Mouse (Mus musculus) hindbrain, embryonic 11.5 days (tissue): Measurements from ENCODE around the gene Slc29a1. TPM values are rescaled to one million over a fixed set of nuclear protein-coding genes. Genes with fewer than 3 reads are reported as not detected.

Experiments used
- ATAC-seq: fragments of 200-750 bp; cut with Nextera tagmentation; 2 replicates; pipeline ENCODE4 v1.8.0; 2017; ENCODE audit warnings: mild to moderate bottlenecking, moderate TSS enrichment, moderate library complexity; ENCODE audit not compliant: low FRiP score
- DNase-seq: peaks from one replicate; pipeline ENCODE4 v3.0.0-alpha.2; 2015; ENCODE audit warnings: low spot score
- H3K27ac ChIP-seq: fragments of 300-500 bp; sonication (generic); 2 replicates; pipeline ENCODE4 v1.5.1; 2014; ENCODE audit warnings: mild to moderate bottlenecking, low read depth, low read length
- H3K27me3 ChIP-seq: fragments of 300-500 bp; sonication (generic); 2 replicates; pipeline ENCODE4 v1.6.1; 2014; ENCODE audit warnings: mild to moderate bottlenecking, low read length, moderate library complexity, mixed read lengths; ENCODE audit not compliant: control insufficient read depth, insufficient read depth
- H3K36me3 ChIP-seq: fragments of 300-500 bp; sonication (generic); 2 replicates; pipeline ENCODE4 v1.6.1; 2014; ENCODE audit warnings: mild to moderate bottlenecking, low read length, moderate library complexity, mixed read lengths; ENCODE audit not compliant: control insufficient read depth, insufficient read depth
- H3K4me1 ChIP-seq: fragments of 300-500 bp; sonication (generic); replicated peaks from 2 replicates; pipeline ENCODE4 v1.6.1; 2014; ENCODE audit warnings: low read length, mixed read lengths; ENCODE audit not compliant: control insufficient read depth, insufficient read depth
- H3K4me2 ChIP-seq: fragments of 300-500 bp; sonication (generic); replicated peaks from 2 replicates; pipeline ENCODE4 v1.6.1; 2014; ENCODE audit warnings: mild to moderate bottlenecking, low read depth, low read length
- H3K4me3 ChIP-seq: fragments of 300-500 bp; sonication (generic); 2 replicates; pipeline ENCODE4 v1.5.1; 2014; ENCODE audit warnings: low read depth, low read length
- H3K9ac ChIP-seq: fragments of 300-500 bp; sonication (generic); 2 replicates; pipeline ENCODE4 v1.6.1; 2014; ENCODE audit warnings: low read depth, low read length
- H3K9me3 ChIP-seq: fragments of 300-500 bp; sonication (generic); 2 replicates; pipeline ENCODE4 v1.6.1; 2016; ENCODE audit warnings: low read length; ENCODE audit not compliant: control insufficient read depth
- WGBS: fragments of 180-500 bp; shearing (Covaris S2); extraction: QIAGEN DNeasy Blood & Tissue Kit; methylation state at CpG from one replicate; pipeline ENCODE4 v1.1.7; 2014; 5-methylcytosine and 5-hydroxymethylcytosine counted together
- polyA plus RNA-seq: library from polyadenylated mRNA; unstranded; fragments of >200 nt; fragmentation: Nextera tagmentation; extraction: Ambion mirVana; gene quantifications from 2 replicates; pipeline ENCODE4 v1.2.1, GENCODE M21; 2014

Gene Slc29a1
- polyA plus RNA-seq, 1 experiment from 2014 or later: 48.0 TPM

- ATAC-seq: no peak
- DNase-seq: no peak
- Histone ChIP-seq H3K27me3 (peaks cover 11% of the 10 kb centered on the region), H3K36me3 (no peaks in the 10 kb centered on the region), H3K27ac (no peak overlapping the region), H3K4me2 (no peak overlapping the region), H3K4me3 (no peak overlapping the region), H3K4me1 (peaks cover 5% of the 10 kb centered on the region; the same call in 1 of the 2 replicates), H3K9ac (no peak overlapping the region), H3K9me3 (no peaks in the 10 kb centered on the region)
- WGBS: 84% methylated on average over 3 of the region's 3 CpGs
These were observed 3.6 kb upstream of the Slc29a1 start for GRCm38 (mm10) chr17:45602984-45603383.

GRCm38 (mm10) chr17:45601877-45602304 lies 2.5 kb upstream of the Slc29a1 start, which contains the start of gene Mymx:
Gene Mymx, minus strand, starts transcription at chr17:45602102.
- H3K4me3 ChIP-seq: no peak within 1 kb of the TSS
- peak; percentile 41; the same call in 1 of the 2 replicates for ATAC-seq

GRCm38 (mm10) chr17:45601325-45601724 lies 1.9 kb upstream of the Slc29a1 start:
- no peaks in the 10 kb centered on the region for H3K36me3 ChIP-seq
- no peaks in the 10 kb centered on the region for H3K9me3 ChIP-seq
- H3K9ac ChIP-seq: 0 out of 2 replicates have a peak overlapping the region, but pooled peaks have one; percentile 20
- no peak for ATAC-seq
- peaks cover 7% of the 10 kb centered on the region; the same call in 1 of the 2 replicates for H3K4me1 ChIP-seq
- H3K4me3 ChIP-seq: no peak overlapping the region
- peaks cover 13% of the 10 kb centered on the region for H3K27me3 ChIP-seq
- no peak overlapping the region; the same call in 1 of the 2 replicates for H3K4me2 ChIP-seq
- H3K27ac ChIP-seq: no peak overlapping the region
- DNase-seq: peak; percentile 37
- 11% methylated on average over 22 of the region's 22 CpGs for WGBS

More at GRCm38 (mm10) chr17:45601877-45602304, 2.5 kb upstream of the Slc29a1 start, which contains the start of gene Mymx:
- Histone ChIP-seq H3K36me3 (no peaks in the 10 kb centered on the region), H3K4me1 (peaks cover 5% of the 10 kb centered on the region; the same call in 1 of the 2 replicates), H3K9me3 (no peaks in the 10 kb centered on the region), H3K27ac (no peak within 1 kb of the TSS), H3K27me3 (peaks cover 11% of the 10 kb centered on the region), H3K9ac (0 out of 2 replicates have a peak within 1 kb of the TSS, but pooled peaks have one; percentile 20), H3K4me2 (no peak within 1 kb of the TSS; the same call in 1 of the 2 replicates)
- peak; percentile 40 for DNase-seq
- WGBS: 27% methylated on average over 6 of the region's 6 CpGs

- no peaks in the 10 kb centered on the region for H3K9me3 ChIP-seq
- peaks cover 11% of the 10 kb centered on the region for H3K4me1 ChIP-seq
- H3K4me3 ChIP-seq: no peak overlapping the region
- 53% methylated on average over 8 of the region's 8 CpGs for WGBS
- H3K27ac ChIP-seq: no peak overlapping the region
- no peak overlapping the region for H3K9ac ChIP-seq
- DNase-seq (peak; percentile 12), ATAC-seq (no peak)
- no peak overlapping the region for H3K4me2 ChIP-seq
- H3K27me3 ChIP-seq: peaks cover 15% of the 10 kb centered on the region
- H3K36me3 ChIP-seq: no peaks in the 10 kb centered on the region
These were observed 861 bp upstream of the Slc29a1 start for GRCm38 (mm10) chr17:45600267-45600666.

- Histone ChIP-seq H3K9ac (no peak overlapping the region), H3K27ac (no peak overlapping the region), H3K36me3 (no peaks in the 10 kb centered on the region), H3K4me2 (peak overlapping the region; percentile 70; the same call in 1 of the 2 replicates), H3K27me3 (peaks cover 15% of the 10 kb centered on the region), H3K4me1 (peaks cover 15% of the 10 kb centered on the region), H3K4me3 (no peak overlapping the region), H3K9me3 (no peaks in the 10 kb centered on the region)
- no peak for ATAC-seq
- 57% methylated on average over 3 of the region's 3 CpGs for WGBS
- DNase-seq: peak; percentile 18
These were observed 515 bp downstream of the Slc29a1 start for GRCm38 (mm10) chr17:45598891-45599290.

GRCm38 (mm10) chr17:45598376-45598775 lies 1.0 kb downstream of the Slc29a1 start:
- no peak overlapping the region for H3K9ac ChIP-seq
- ATAC-seq (no peak), DNase-seq (no peak)
- no peaks in the 10 kb centered on the region for H3K9me3 ChIP-seq
- WGBS: 93% methylated on average over 2 of the region's 2 CpGs
- H3K27me3 ChIP-seq: peaks cover 15% of the 10 kb centered on the region
- H3K4me1 ChIP-seq: peaks cover 16% of the 10 kb centered on the region
- no peak overlapping the region for H3K4me3 ChIP-seq
- no peak overlapping the region for H3K27ac ChIP-seq
- no peak overlapping the region for H3K4me2 ChIP-seq
- H3K36me3 ChIP-seq: no peaks in the 10 kb centered on the region

- Histone ChIP-seq H3K4me2 (no peak overlapping the region), H3K9ac (no peak overlapping the region), H3K27ac (no peak overlapping the region), H3K27me3 (peaks cover 15% of the 10 kb centered on the region), H3K4me1 (peaks cover 17% of the 10 kb centered on the region), H3K9me3 (no peaks in the 10 kb centered on the region), H3K36me3 (no peaks in the 10 kb centered on the region), H3K4me3 (no peak overlapping the region)
- ATAC-seq (no peak), DNase-seq (peak; percentile 45)
- WGBS: 44% methylated on average over 3 of the region's 3 CpGs
These were observed 1.6 kb downstream of the Slc29a1 start for GRCm38 (mm10) chr17:45597787-45598186.

GRCm38 (mm10) chr17:45596631-45597396 lies 2.6 kb downstream of the Slc29a1 start:
- Histone ChIP-seq H3K4me1 (peaks cover 17% of the 10 kb centered on the region), H3K27ac (peak overlapping the region; percentile 51), H3K36me3 (no peaks in the 10 kb centered on the region), H3K27me3 (peaks cover 15% of the 10 kb centered on the region), H3K4me3 (no peak overlapping the region), H3K9ac (no peak overlapping the region), H3K4me2 (no peak overlapping the region), H3K9me3 (no peaks in the 10 kb centered on the region)
- WGBS: 23% methylated on average over 11 of the region's 11 CpGs
- ATAC-seq (peak; percentile 22; the same call in 1 of the 2 replicates), DNase-seq (peak; percentile 68)
